Mouse (Mus musculus): ENCODE results near the gene Serpinb1c. TPM values are rescaled to one million over a fixed set of nuclear protein-coding genes. Genes with fewer than 3 reads are reported as not detected.
"Not testable (repeated sequence)": the region's sequence is repeated elsewhere in the genome, so short reads cannot be mapped to it uniquely, and the experiment has no call there.

The Serpinb1c gene
- total RNA-seq (2015; ENCODE audit: low replicate concordance) (not detected in 2 replicates), total RNA-seq (2017; ENCODE audit: low replicate concordance) (not detected in 2 replicates)

- ATAC-seq (replicated peaks; ENCODE audit: low FRiP score, poor library complexity, severe bottlenecking): no peak
Observed at GRCm38 (mm10) chr13:32898111-32898510, at the start of gene Serpinb1c. Gene Serpinb1c, minus strand, starts transcription at chr13:32898211.

GRCm38 (mm10) chr13:32939191-32939590 lies 41.2 kb upstream of the Serpinb1c start:
- not testable (repeated sequence) for ATAC-seq (replicated peaks; ENCODE audit: low FRiP score, poor library complexity, severe bottlenecking)

DNA sequence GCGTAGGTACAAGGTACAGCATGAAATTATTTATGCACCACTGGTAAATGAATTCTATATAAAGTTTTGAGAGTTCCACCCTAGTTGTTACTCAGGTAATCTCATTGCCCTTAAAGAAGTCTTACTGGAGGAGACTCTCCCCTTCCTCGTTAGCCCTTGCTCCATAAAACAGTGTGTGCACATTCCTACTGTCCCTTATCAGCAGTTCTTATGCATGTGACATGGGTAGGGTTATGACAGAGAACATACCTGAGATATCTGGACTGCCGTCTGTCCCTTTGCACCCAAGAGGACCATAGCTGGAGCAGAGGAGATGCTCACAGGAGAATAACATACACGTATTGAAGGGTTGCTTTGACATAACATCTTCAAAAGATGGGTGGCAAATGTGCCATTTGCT lies 40.3 kb upstream of the Serpinb1c start:
- not testable (repeated sequence) for ATAC-seq (replicated peaks; ENCODE audit: low FRiP score, poor library complexity, severe bottlenecking)

DNA sequence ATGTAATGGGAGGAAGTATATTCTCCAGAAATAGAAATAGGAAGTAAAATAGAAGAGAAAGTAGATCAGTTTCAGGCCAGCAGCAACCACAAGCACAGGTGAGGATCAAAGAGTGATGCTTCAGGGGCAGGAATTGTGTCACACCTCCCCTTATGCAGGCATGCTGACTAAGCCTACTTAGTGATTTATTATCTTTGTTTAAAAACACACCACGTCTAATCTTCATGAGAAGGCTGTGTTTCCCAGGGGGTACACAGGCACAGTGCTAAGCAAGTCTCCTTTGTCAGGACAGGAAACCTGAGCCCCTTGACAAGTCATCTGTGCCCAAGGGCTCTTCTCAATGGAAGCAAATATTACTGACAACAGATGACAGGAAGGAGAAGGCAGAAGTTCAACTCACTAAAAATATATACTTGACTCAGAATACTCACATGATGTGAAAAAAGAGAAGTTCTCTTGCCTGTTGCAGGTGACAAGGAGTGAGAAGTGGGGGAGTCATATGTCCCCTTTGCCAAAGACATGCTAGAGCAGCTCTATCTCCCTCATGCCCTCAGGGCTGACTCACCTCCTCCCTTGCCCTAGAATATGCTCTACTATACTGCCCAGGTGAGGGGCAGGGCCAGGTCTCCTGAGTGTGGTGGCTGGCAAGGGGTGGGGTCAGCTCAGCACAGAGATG lies 36.8 kb upstream of the Serpinb1c start:
- ATAC-seq (replicated peaks; ENCODE audit: low FRiP score, poor library complexity, severe bottlenecking): no peak

GRCm38 (mm10) chr13:32929107-32929750 lies 31.2 kb upstream of the Serpinb1c start:
- ATAC-seq (replicated peaks; ENCODE audit: low FRiP score, poor library complexity, severe bottlenecking): no peak

- ATAC-seq (replicated peaks; ENCODE audit: low FRiP score, poor library complexity, severe bottlenecking): no peak
Observed at GRCm38 (mm10) chr13:32927241-32927640, 29.2 kb upstream of the Serpinb1c start.

DNA sequence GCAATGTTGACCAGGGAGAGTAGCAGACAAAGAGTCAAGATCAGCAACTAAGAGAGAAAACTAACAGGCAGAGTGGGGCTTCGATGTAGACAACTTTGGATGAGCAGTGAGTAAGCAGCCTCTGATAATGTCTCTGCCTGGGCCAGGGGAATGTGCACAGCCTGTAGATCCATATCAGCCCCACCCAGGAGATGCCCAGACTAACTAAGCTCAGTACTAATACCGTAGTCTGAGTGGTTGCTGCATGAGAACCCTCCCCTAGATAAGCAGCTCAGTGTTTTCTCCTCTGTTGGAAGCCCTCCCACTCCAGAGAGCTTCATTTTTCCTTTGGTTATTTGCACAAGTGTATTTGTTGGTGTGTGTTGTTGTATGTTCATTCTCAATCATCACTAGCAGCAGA lies 28.6 kb upstream of the Serpinb1c start:
- ATAC-seq (replicated peaks; ENCODE audit: low FRiP score, poor library complexity, severe bottlenecking): no peak

- ATAC-seq (replicated peaks; ENCODE audit: low FRiP score, poor library complexity, severe bottlenecking): no peak
Observed at GRCm38 (mm10) chr13:32924578-32925360, 26.8 kb upstream of the Serpinb1c start.

DNA sequence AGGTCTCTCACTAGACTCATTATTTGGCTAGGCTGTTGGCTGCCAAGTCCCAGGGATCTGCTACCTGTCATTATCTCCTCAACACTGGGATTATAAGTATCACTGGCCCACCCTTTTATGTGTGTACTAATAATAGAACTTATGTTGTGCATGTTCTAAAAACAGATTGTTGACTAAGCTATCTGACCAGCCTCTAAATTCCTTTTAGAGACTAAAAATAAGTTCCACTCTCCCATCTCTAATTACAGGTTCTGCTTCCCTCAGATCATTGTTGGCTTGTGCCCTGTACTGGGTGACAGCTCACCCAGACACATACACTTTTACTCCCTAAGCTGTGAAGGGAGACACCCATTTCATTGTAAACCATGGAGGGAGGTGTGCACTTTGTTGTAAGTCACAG lies 24.6 kb upstream of the Serpinb1c start:
- no peak for ATAC-seq (replicated peaks; ENCODE audit: low FRiP score, poor library complexity, severe bottlenecking)

DNA sequence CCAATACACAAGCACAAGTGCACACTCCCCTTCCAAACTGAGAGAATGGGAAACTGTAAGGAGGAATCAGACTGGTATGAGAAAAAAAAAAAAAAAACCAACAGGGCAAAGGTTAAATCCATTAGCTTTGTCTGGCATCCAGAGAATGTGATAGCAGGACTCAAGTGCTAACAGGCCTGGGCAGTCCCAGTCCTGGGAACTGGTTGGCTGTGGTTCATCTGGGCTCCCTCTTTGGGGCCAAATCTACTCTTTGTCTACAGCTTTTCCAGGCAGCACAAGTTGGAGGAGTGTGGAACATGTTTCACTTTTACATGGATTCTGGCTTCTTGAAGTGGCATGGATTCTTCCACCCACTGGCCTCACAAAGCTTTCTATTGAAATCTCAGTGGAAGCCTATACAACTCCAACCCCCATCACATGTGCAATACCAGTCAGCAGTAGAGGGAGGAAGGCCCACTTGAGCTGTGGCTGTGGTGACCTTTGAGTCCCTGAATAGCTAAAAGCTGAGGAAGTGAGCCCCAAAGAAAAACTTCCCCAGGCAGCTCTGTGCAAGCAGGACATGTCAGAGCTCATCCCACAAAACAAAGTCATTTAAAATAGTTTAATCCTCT lies 14.9 kb upstream of the Serpinb1c start:
- no peak for ATAC-seq (replicated peaks; ENCODE audit: low FRiP score, poor library complexity, severe bottlenecking)

DNA sequence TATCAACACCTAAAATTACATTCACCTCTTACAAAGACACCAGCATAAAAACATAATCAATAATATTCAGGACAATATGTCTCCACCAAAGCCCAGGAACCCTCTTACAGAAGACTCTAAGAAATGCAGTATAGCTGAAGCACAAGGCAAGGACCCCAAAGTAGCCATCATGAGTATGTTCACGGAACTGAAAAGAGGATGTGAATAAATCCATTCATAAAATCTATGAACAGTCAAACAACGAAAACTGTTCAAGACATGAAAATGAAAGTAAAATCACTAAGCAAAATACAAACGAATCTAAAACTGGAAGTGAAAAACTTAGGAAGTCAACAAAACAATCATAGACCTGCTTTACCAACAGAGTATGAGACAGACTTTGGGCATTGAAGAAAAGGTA lies 10.2 kb upstream of the Serpinb1c start:
- no peak for ATAC-seq (replicated peaks; ENCODE audit: low FRiP score, poor library complexity, severe bottlenecking)

DNA sequence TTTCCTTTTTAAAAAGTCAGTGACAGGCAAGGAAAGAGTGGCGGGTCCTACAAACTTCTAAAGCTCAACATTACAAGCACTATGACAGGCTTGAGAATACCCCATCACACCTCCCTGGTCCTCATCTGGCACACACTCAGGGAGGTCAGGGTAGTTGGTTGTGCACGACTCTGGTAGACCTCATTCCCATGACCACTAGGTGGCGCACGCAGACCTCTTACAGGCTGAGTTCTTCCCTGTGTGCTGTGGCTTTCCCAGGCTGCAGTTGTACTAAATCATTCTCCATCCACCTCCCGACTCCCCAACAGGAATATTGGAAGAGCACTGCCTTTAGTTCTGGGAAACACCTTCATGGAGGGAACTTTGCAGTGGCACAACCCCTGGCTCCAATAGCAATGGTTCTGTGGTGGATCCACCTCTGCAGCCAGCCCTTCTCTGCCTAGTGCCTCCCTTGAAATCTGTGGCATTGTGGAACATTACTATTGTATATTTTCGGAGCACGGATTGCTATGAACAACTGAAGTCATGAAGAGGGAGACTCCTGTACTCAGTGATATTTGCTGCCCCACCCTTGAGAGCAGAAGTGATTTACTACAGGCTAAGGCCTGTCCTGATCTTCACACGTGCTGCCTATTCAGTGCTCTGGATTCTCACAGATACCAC lies 5.3 kb upstream of the Serpinb1c start:
- ATAC-seq (replicated peaks; ENCODE audit: low FRiP score, poor library complexity, severe bottlenecking): peak; percentile 93

DNA sequence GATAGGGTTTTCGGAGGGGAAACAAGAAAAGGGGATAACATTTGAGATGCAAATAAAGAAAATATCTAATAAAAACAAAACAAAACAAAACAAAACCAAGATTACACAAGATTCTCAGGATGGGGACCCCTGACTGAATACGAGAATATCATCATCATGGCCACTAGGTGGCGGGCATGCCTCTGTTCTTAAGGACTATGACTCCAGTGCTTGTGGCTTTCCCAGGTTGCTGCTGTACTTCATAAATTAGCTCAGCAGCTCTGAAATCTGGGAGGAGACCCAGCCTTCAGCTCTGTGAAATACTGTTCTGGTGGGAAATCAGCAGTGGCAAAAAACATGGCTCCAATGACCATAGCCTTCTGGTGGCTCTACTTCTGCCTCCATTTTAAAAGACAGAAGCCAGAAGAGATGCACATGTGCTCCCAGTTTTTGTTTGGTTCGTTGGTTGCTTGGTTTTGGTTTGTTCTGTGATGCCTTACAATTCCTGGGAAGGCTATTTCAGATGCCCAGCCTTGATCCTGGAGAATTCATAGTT lies 4.5 kb upstream of the Serpinb1c start:
- peak; percentile 67 for ATAC-seq (replicated peaks; ENCODE audit: low FRiP score, poor library complexity, severe bottlenecking)

DNA sequence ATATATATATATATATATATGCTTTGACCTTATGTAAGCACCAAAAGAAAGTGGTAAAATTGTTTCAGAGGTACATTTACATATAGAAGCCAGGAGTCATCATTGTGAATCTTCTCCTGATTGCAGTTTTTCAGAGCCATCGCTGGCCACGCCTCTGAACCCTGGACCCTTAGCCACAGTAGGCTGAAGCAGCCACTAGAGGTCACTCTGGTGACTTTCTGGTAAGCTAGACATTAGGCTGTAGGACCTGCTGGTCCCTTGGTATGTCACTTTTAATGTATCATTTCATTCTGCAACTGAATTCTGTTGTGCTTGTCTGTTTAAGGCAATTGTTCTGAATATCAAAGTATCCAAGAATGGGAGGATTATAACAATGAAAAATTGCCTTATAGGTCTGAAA lies 2.6 kb upstream of the Serpinb1c start:
- 0 out of 2 replicates have a peak, but pooled peaks have one; percentile 60 for ATAC-seq (replicated peaks; ENCODE audit: low FRiP score, poor library complexity, severe bottlenecking)

DNA sequence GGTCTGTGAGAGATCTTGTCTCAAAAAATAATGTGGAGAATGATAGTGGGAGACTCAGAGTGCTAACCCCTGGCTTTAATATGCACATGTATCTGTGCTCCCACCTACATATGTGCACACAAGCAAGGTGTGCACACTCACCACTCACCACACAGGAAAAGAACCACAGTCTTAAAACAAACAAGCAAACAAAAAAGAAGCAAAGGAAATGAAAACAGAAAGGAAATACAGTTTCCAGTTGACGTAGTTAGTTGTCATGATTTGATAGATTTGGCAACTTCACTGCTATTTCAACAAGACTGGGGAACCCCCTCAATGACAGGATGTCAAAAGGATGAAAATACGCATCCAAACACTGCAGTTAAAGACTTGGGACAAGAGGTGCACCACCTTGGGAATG lies 1.1 kb upstream of the Serpinb1c start:
- not testable (repeated sequence) for ATAC-seq (replicated peaks; ENCODE audit: low FRiP score, poor library complexity, severe bottlenecking)

DNA sequence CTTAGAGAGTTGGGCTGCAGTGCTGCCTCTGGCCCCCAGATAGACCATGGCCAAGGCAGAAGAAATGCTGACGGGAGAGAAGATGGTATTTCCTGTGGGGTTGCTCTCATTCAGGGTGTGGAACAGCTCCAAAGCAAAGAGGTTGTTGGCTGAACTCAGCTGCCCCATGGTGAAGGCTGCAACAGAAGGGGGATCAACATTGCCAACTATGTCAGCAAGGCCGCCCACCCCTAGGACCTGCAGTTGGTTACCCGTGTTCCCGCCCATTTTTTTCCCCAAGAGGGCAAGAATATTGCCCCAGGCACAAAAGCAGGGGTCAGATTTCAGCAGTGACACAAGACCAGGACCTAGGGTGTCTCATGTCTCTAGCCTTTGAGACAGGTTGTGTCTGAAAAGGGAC lies 1.1 kb downstream of the Serpinb1c start:
- ATAC-seq (replicated peaks; ENCODE audit: low FRiP score, poor library complexity, severe bottlenecking): no peak

GRCm38 (mm10) chr13:32884755-32885154 lies 13.3 kb downstream of the Serpinb1c start:
- no peak for ATAC-seq (replicated peaks; ENCODE audit: low FRiP score, poor library complexity, severe bottlenecking)

GRCm38 (mm10) chr13:32873862-32874261 lies 24.1 kb downstream of the Serpinb1c start:
- no peak for ATAC-seq (replicated peaks; ENCODE audit: low FRiP score, poor library complexity, severe bottlenecking)

DNA sequence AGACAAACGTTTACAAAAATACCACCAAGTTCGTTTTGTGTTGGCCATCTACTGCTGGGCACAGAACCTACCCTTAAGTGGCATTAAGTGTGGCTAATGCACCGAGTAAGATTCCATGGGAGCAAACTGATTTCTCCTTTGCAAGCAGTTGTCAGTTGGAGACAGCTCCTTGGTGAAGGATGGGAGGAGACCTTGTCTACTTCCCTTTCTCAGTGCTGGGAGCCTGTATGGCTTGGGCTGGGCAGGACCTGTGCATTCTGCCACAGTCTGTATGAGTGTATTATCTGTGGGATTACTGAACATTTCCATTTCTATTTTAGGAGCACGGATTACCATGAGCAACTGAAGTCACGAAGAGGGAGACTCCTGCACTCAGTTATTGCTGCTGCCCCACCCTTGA lies 29.2 kb downstream of the Serpinb1c start:
- ATAC-seq (replicated peaks; ENCODE audit: low FRiP score, poor library complexity, severe bottlenecking): no peak
